Mouse (Mus musculus) urinary bladder, postnatal 4 days (tissue): ENCODE results near the gene Ryr3.
A peak's percentile ranks its signal among the peaks of the same experiment; 100 is the strongest.

Experiments
- DNase-seq, 2 experiments: peaks; one replicate each; pipeline ENCODE4 v3.0.0; 2021 to 2022; ENCODE audit warnings: low spot score in 2 of 2

Gene Ryr3

DNA sequence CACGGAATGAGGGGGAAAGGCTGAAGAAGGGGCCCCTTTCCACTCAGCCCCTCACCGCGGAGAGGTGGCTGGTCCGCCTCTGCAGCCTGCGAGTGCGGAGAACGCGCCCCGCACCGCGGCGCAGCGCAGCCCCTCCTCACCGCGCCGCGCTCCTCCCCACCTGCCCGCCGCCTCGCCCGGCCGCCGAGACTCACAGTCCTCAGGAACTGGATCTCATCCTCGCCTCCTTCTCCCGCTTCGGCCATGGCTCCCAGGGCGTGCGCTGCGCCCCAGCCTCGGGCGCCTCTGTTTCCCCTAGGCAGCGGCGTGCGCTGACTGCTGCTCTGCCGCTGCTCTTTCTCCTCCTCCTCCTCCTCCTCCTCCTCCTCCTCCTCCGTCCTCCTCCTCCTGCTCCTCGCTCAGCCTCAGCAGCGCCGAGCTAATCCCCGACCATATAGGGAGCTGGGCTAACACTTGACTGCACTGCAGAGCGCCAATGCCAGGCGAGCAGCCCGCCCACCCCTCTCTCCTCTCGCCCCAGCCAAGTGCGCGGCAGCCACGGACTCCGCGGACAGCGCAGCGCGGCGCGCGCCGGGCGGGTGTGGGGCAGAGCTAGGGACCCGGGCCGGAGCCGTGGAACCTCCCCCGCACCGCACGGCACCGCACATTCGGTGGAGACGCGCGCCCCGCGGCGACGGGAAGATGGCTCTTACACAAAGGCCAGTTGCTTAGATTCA, at the start of gene Ryr3:
Gene Ryr3 (minus strand): TSS at position 351 of the 716 bp plus-strand sequence.
- DNase-seq = peak in 1 of 2 experiments; percentile 43

GRCm38 (mm10) chr2:113238871-113239270, 22.0 kb upstream of the Ryr3 start:
- DNase-seq = no peak

DNA sequence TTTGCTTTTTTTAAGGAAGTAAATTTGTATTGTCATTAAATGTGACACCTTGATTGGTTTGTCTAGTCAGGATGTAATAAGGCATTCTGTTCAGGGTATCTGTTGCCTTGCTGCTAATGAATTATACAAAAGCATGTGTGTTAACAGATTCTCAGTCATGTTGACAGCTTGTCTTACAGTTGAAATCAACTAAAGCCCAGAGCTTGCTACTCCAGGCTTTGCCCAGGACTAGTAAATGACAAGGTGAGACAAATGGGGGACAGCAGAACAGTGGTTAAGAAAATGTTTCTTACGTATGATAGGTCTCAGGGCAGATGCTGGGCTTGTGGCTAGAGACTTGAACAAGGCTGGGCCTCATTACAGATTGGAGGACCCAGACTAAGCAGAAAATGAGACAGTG, 20.1 kb upstream of the Ryr3 start:
- no peak for DNase-seq

GRCm38 (mm10) chr2:113234559-113234958, 17.7 kb upstream of the Ryr3 start:
- DNase-seq = no peak

GRCm38 (mm10) chr2:113233356-113233755, 16.5 kb upstream of the Ryr3 start:
- no peak for DNase-seq

DNA sequence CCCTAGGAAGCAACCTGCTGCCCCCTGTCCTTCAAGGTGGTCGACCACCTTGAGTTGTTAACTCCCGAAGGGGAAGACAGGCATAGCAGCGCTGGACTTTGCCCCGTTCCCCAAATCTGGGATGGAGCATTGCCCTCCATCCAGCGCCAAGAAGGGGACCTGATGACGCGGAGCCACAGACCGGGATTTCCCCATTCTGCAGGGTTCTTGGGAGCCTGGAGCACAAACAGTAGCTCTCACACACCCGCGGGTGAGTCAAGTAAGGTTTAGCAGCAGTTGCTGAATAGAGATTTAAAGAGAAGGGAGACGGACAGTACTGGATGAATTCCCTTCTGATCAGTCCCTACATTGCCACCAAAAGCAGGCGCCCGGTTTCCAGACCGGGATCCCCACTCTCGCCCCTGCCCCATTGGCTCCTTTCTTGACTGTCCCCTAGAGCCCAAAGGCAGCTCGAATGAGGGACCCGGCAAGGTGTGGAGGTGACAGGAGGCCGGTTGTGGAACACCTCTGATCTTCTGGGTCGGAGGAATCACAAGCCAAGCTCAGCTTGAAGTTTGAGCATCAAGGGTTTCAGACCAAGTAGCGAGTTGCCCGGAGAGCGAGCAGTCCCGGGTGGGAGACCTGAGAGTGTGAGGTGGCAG, 671 bp downstream of the Ryr3 start:
- no peak for DNase-seq

GRCm38 (mm10) chr2:113210023-113210422, 6.9 kb downstream of the Ryr3 start:
- DNase-seq = no peak

GRCm38 (mm10) chr2:113209263-113209662, 7.6 kb downstream of the Ryr3 start:
- no peak for DNase-seq

DNA sequence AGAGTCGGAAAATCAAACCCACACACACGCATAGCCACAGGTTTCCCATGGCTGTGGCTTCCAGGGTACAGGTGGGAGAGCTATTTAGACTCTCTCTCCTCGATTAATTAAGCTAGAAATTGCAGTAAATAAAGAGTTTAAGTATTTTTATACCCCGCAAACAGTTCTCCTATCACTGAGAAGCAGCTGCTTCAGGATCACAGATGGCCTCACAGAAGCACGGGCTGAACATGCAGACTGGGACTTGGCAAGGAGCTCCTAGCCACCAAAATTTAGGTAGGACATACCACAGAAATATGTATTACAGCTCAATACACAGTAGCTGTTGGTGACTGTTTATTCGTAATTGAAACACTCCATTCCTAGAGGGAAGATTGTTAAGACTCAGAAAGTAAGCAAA, 14.0 kb downstream of the Ryr3 start:
- no peak for DNase-seq

GRCm38 (mm10) chr2:113199030-113199679, 17.7 kb downstream of the Ryr3 start:
- DNase-seq = no peak

- no peak for DNase-seq
These were observed 29.7 kb downstream of the Ryr3 start for GRCm38 (mm10) chr2:113187158-113187557.

GRCm38 (mm10) chr2:113181701-113182100, 35.2 kb downstream of the Ryr3 start:
- DNase-seq = no peak

GRCm38 (mm10) chr2:113178047-113178446, 38.8 kb downstream of the Ryr3 start:
- DNase-seq = no peak

DNA sequence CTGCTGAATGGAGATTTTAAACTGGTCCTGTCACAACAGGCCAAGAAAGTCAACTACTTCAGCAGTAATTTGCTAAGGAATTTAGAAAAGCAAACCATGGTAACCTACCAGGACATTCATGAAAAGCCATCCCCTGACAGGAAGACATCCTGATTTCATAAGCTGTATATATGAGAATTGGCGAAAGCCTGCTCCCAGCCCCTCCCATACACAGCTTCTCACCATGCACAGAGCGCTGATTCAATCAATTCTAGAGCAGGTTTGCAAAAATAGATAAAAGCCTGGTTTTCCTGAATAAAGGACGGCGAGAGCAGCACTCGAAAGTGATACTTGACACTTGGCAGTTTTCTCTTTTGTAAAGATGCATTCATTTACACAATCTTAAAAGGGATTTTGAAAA, 40.6 kb downstream of the Ryr3 start:
- no peak for DNase-seq

DNA sequence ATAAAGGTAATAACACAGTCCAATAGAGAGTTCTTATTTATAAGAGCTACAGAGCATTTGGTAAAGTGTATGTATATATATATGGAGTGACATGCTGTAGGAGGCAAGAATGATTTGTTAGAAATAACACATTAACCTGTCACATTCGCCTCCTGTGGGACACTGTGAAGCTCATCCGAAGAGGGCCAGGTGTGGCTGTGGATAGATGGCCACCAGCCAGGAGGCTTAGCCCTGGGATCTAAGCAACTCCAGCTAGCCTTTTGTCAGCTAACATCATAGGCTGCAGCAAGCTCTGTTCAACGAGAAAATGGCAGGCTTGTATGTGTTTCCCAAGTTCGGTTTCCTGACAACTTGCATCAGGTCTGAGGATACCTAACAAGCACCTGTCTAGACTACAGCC, 48.8 kb downstream of the Ryr3 start:
- DNase-seq = no peak

- no peak for DNase-seq
These were observed 55.4 kb downstream of the Ryr3 start for GRCm38 (mm10) chr2:113161494-113161893.

DNA sequence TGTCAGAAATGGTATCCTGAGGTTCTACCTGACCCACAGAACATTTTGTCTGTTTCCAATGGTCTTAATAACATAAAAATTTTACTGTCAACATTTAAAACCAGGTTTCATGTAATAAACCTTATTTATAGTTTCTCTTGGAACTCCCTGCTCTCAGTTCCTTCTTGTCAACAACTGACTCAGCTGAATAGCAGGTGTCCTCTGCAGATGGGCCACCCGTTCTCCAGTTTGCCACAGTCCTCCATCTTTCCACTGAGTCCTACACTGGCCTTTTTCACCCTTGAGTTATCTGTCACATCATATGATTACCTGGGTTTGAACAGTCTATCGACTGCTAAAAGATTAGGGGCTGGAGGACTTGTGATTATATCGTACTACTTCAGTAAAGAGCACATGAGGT, 79.1 kb downstream of the Ryr3 start:
- DNase-seq = no peak

- no peak for DNase-seq
These were observed 93.4 kb downstream of the Ryr3 start for GRCm38 (mm10) chr2:113123476-113123875.

DNA sequence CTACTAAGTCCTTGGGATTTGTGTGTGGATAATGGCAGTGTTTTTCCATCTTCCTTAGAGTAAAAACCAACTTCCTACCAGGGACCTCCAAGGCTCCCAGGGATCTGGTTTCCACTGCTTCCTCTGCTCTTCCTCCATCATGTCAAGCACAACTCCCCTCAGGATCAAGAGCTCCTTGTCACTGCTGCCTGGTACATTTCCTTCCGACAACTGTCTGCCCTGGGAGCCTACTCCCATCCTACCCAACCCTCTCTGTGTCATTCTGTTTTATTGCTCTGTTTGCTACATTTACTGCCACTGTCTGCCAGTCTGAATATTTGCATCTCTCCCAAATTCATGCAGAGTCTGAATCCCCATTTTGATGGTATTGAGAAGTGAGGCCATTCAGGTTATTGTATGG, 97.8 kb downstream of the Ryr3 start:
- no peak for DNase-seq

DNA sequence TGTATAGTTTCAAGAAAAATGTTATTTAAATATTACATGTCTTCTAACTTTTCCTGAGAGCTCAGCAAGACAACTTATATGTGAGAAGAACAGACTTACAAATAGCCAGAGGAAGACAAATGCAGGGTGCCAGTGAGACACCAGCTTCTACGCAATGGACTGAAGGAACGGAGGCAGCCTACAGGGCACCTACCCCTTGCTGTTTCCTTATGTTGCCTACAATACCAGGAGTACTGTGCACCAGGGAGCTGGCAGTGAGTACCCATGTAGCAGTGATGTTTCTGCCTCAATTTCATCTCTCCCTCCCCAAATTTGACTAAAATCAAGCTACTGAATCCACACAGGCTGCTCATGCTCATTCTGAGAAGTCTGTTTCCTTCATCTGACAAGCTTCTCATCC, 100.1 kb downstream of the Ryr3 start:
- no peak for DNase-seq

GRCm38 (mm10) chr2:113115897-113116283, 101.0 kb downstream of the Ryr3 start:
- DNase-seq = no peak

GRCm38 (mm10) chr2:113115248-113115896, 101.5 kb downstream of the Ryr3 start:
- no peak for DNase-seq

- DNase-seq = no peak
These were observed 112.3 kb downstream of the Ryr3 start for GRCm38 (mm10) chr2:113104609-113105008.
